Mouse (Mus musculus) hindbrain, embryonic 13.5 days (tissue): ENCODE measurements at regions not wholly inside any gene's neighbourhood (a gene's known extent, or its start where the extent isn't known, plus 50 kb on each side); places are given as distances from the start of the nearest gene placed in this dataset.

ENCODE experiments used
- ATAC-seq: fragments of 200-750 bp; cut with Nextera tagmentation; 2 replicates; pipeline ENCODE4 v1.8.0; 2017; ENCODE audit warnings: moderate TSS enrichment; ENCODE audit not compliant: low FRiP score
- H3K27ac ChIP-seq: fragments of 300-500 bp; sonication (generic); 2 replicates; pipeline ENCODE4 v1.5.1; 2015; ENCODE audit warnings: inconsistent platforms, mild to moderate bottlenecking, moderate library complexity
- H3K27me3 ChIP-seq: fragments of 300-500 bp; sonication (generic); 2 replicates; pipeline ENCODE4 v1.6.1; 2015; ENCODE audit warnings: mild to moderate bottlenecking, inconsistent platforms
- H3K36me3 ChIP-seq: fragments of 300-500 bp; sonication (generic); 2 replicates; pipeline ENCODE4 v1.6.1; 2015; ENCODE audit warnings: mild to moderate bottlenecking, inconsistent platforms
- H3K4me1 ChIP-seq: fragments of 300-500 bp; sonication (generic); replicated peaks from 2 replicates; pipeline ENCODE4 v1.6.1; 2015; ENCODE audit warnings: inconsistent platforms
- H3K4me2 ChIP-seq: fragments of 300-500 bp; sonication (generic); 2 replicates; pipeline ENCODE4 v1.6.1; 2015; ENCODE audit warnings: inconsistent platforms, mild to moderate bottlenecking, moderate library complexity
- H3K4me3 ChIP-seq: fragments of 300-500 bp; sonication (generic); 2 replicates; pipeline ENCODE4 v1.5.1; 2015; ENCODE audit warnings: mild to moderate bottlenecking, inconsistent platforms
- H3K9ac ChIP-seq: fragments of 300-500 bp; sonication (generic); 2 replicates; pipeline ENCODE4 v1.6.1; 2015; ENCODE audit warnings: mild to moderate bottlenecking, inconsistent platforms
- H3K9me3 ChIP-seq: fragments of 300-500 bp; sonication (generic); 2 replicates; pipeline ENCODE4 v1.6.1; 2016; ENCODE audit warnings: inconsistent platforms
- WGBS: fragments of 180-500 bp; shearing (Covaris S2); methylation state at CpG from one replicate; pipeline ENCODE4 v1.1.7; 2015; 5-methylcytosine and 5-hydroxymethylcytosine counted together

DNA sequence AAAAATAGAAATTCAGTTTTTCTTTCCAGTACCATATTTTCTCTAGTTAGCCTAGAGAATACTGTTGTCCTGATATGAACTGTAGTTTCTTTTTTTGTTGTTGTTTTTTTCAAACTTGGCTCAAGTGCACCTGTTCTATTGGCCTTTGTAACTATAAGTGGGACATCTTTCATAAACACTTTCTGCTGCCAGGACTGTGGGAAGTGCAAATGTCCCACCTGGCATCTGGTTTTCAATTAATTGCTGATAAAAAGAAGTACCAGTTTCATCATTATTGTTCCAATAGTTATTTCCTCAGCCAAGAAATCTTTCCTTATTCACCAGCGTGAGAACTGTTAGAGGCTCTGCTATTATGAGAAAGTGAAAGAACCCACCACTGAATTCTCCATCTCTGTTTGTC is 695.0 kb downstream of the Epha4 start:
- Histone ChIP-seq H3K27ac (no peak overlapping the region), H3K36me3 (no peaks in the 10 kb centered on the region), H3K4me3 (no peak overlapping the region), H3K4me2 (no peak overlapping the region), H3K9me3 (no peaks in the 10 kb centered on the region), H3K27me3 (no peaks in the 10 kb centered on the region), H3K4me1 (no peaks in the 10 kb centered on the region), H3K9ac (no peak overlapping the region)
- ATAC-seq = no peak
- 97% methylated on average over 1 of the region's 1 CpGs for WGBS

DNA sequence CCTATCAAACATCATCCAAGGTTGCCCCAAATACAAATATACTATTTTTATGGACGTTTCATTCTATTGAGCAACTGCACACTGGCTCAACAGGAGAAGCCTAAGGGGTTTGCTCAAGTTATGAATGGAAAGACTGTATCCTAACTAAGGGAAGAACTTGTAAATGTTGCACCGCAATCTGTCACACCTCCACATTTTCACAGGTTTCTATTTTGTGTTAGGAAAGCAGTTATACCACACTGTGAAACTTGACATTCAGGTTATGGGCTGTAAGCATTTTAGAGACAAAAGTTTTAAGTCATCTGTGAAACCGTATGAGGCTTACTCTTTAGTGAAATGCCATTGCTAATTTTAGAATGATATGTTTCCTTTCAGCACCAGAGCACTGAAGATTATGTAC is 693.3 kb downstream of the Epha4 start:
- Histone ChIP-seq H3K27ac (no peak overlapping the region), H3K9ac (no peak overlapping the region), H3K36me3 (no peaks in the 10 kb centered on the region), H3K4me1 (no peaks in the 10 kb centered on the region), H3K27me3 (no peaks in the 10 kb centered on the region), H3K4me3 (no peak overlapping the region), H3K9me3 (no peaks in the 10 kb centered on the region), H3K4me2 (no peak overlapping the region)
- 85% methylated on average over 3 of the region's 3 CpGs for WGBS
- ATAC-seq = no peak

DNA sequence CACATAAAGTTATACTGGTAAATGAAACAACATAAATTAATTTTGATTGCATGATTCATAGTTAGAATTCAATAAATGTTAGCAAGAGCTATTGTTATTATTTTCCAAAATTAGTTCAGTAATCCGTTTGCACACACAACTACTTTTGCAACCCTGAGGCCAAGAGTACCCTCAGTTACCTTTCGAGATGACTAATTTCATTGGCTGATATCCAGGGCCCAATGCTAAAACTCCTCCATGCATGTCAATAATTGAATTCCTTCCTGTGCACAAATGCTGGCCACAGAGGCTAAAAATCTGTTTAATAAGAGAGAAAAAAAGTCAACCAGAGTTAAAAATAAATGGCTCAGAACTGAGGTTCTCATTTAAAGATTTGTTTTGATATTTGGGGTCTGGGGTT is 685.2 kb downstream of the Epha4 start:
- Histone ChIP-seq H3K9ac (no peak overlapping the region), H3K4me3 (no peak overlapping the region), H3K9me3 (no peaks in the 10 kb centered on the region), H3K27ac (no peak overlapping the region), H3K36me3 (no peaks in the 10 kb centered on the region), H3K27me3 (no peaks in the 10 kb centered on the region), H3K4me2 (no peak overlapping the region), H3K4me1 (no peaks in the 10 kb centered on the region)
- ATAC-seq = no peak
- WGBS = 81% methylated on average over 2 of the region's 2 CpGs

DNA sequence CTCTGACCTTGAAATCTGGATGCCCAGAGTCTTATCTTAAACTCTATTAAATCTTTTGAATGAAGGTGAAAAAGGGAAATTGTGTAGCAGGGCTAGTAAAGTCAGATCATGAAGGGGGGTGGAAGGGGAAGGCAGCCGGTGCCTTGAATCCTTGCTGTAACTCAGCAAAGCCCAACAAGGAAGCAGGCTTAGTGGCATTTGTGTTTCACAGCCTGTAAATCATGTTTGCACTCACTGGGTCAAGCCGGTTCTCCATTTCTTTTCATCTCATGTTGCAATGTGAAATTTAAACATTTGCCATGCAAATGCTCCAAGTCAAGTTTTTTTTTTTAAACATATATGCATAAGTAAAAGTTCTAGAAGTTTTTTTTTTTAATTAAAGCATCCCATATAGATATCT is 682.6 kb downstream of the Epha4 start:
- Histone ChIP-seq H3K9me3 (no peaks in the 10 kb centered on the region), H3K27ac (no peak overlapping the region), H3K4me1 (0 out of 2 replicates have a peak, but pooled peaks cover 1% of the 10 kb centered on the region), H3K9ac (no peak overlapping the region), H3K36me3 (no peaks in the 10 kb centered on the region), H3K4me2 (no peak overlapping the region), H3K4me3 (no peak overlapping the region), H3K27me3 (no peaks in the 10 kb centered on the region)
- 80% methylated on average over 2 of the region's 2 CpGs for WGBS
- no peak for ATAC-seq

DNA sequence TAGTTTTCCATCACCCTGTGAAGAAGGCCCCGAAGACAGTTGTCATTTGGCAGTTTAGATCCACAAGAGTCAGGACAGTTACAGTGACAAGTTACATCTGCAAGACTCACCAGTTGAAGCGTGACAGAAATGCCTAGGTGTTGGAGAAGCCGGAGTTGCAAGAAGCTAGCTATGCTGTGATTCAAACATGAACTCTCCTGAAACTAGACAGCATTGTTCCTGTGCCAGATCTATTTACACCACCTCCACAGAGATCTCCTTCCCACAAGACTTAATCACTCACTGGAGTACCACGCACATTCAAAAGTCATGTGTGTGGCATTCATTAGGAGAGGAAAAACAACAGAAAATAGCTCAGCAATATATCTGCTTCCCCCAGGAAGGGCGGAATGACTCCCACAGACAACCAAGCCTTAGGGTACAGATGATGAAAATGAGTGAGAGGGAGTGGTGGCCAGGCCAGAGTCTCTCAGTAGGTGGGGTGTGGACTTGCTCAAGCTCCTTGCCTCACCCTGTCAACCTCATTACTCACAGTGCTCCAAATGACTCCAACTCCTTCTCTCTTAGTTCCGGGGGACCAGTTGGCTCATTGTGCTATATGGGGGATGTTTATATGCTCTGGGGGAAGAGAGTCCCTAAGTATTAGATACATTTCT is 679.7 kb downstream of the Epha4 start:
- no peak overlapping the region for H3K27ac ChIP-seq
- no peaks in the 10 kb centered on the region for H3K9me3 ChIP-seq
- 90% methylated on average over 6 of the region's 6 CpGs for WGBS
- H3K9ac ChIP-seq = no peak overlapping the region
- no peak overlapping the region for H3K4me3 ChIP-seq
- no peak for ATAC-seq
- no peaks in the 10 kb centered on the region for H3K27me3 ChIP-seq
- no peak overlapping the region for H3K4me2 ChIP-seq
- no peaks in the 10 kb centered on the region for H3K36me3 ChIP-seq
- H3K4me1 ChIP-seq = 0 out of 2 replicates have a peak, but pooled peaks cover 3% of the 10 kb centered on the region

DNA sequence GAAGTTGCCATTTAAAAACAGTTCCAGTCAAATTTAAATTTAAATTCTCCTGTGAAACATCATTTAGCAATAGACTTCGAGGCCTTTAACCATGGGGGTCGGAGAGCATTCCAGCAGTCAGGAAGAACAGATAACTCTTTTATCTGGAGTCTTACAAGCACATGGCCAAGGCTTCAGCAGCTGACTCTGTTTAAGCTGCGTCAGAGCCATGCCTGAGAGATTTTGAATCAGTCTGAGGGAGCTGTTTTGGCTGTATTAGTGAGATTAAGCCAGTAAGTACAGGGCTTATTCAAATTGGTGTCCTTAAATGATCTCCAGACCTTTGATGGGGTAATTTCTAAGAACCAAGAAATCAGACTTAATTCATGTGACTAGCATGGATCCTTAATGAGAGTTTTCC is 665.5 kb downstream of the Epha4 start:
- no peak overlapping the region for H3K27ac ChIP-seq
- H3K27me3 ChIP-seq = no peaks in the 10 kb centered on the region
- no peaks in the 10 kb centered on the region for H3K36me3 ChIP-seq
- 42% methylated on average over 3 of the region's 3 CpGs for WGBS
- no peak for ATAC-seq
- no peaks in the 10 kb centered on the region for H3K4me1 ChIP-seq
- H3K9me3 ChIP-seq = no peaks in the 10 kb centered on the region
- no peak overlapping the region for H3K4me3 ChIP-seq
- no peak overlapping the region for H3K4me2 ChIP-seq
- H3K9ac ChIP-seq = no peak overlapping the region

DNA sequence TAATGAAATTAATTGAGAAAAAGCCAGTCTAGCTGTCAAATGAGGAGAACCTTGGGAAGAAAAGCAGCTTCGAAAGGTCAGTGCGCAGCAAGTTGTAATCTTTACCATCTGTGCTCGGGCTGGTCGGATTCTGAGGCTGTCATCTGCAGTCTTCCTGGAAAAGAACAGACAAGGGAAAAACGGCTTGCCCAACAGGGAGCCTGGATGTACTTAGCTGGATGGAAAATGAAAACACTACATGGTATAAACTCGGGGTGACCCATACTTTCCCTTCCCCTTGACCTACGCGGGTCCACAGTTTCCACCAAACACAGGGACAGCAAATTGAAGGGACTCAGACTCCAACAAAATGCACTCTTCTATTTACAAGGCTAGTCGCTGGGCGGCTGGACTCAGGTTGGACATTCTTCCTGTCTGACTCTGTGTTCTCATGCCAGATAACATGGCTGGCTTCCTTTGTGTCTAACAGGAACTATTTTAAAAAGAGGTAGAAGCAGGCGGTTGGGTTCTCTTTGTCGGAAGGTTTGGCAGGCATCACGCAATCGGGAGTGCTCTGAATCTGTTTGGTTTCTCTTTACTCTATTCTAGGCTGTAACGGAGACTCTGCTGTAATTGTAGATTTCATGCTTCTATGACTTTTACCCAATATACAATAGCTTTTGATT is 648.5 kb downstream of the Epha4 start:
- H3K27me3 ChIP-seq = no peaks in the 10 kb centered on the region
- no peaks in the 10 kb centered on the region for H3K4me1 ChIP-seq
- no peak overlapping the region for H3K27ac ChIP-seq
- ATAC-seq = no peak
- WGBS = 79% methylated on average over 15 of the region's 15 CpGs
- no peaks in the 10 kb centered on the region for H3K9me3 ChIP-seq
- H3K36me3 ChIP-seq = no peaks in the 10 kb centered on the region
- H3K9ac ChIP-seq = no peak overlapping the region
- H3K4me3 ChIP-seq = no peak overlapping the region
- H3K4me2 ChIP-seq = no peak overlapping the region

DNA sequence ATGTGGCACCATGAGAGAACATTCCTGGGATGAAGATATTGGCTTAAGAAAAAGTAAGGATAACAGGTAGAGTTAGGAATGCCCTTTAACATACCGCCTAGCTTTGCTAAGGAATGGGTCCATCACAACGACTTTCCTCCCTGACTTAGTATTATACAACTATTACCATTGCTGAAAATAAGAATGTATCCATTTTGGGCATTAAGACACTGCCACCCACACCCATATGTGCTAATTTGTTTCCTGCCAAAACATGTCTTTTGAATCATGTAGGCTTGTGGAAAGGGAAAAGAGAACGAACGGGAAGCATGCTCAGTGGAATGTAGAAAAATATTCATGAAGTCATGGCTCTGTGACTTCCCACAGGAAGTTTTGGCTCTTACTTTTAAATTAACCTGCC is 641.7 kb downstream of the Epha4 start:
- Histone ChIP-seq H3K9ac (no peak overlapping the region), H3K27ac (no peak overlapping the region), H3K4me2 (no peak overlapping the region), H3K9me3 (no peaks in the 10 kb centered on the region), H3K4me3 (no peak overlapping the region), H3K27me3 (no peaks in the 10 kb centered on the region), H3K36me3 (no peaks in the 10 kb centered on the region), H3K4me1 (no peaks in the 10 kb centered on the region)
- WGBS = 90% methylated on average over 4 of the region's 4 CpGs
- ATAC-seq = no peak

DNA sequence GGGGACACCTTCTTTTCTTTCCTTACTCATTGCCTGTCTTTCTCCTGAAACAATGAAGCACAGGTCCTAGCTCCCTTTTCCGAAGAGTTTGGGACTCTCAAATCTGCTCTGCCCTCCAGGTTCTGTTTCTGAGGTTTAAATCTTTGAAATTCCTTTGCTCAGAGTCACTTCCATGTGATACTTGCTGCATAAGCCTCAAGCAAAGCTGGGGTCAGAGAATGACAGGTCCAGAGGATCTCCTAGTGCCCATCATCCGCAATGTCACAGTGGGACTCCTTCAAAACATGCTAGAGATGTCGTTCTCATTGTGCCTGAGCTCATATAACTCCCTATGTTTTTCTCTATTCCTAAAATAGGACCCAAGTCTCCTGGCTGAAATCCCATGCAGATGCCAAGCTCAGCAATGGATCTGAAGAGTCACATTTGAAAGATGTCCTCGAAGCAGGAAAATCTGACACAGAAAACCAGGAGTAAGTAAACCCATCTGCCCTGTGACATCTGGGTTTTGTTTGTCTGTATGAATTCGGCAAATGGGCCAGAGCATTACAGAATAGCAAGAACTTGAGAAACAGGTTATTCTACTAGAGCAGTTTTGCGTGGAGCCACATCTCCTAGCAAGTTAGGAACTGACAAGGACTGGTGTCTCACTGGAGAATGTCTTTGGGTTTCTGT is 634.6 kb downstream of the Epha4 start:
- Histone ChIP-seq H3K4me2 (no peak overlapping the region), H3K27ac (no peak overlapping the region), H3K4me3 (no peak overlapping the region), H3K9ac (no peak overlapping the region), H3K4me1 (no peaks in the 10 kb centered on the region), H3K36me3 (no peaks in the 10 kb centered on the region), H3K27me3 (no peaks in the 10 kb centered on the region), H3K9me3 (no peaks in the 10 kb centered on the region)
- no peak for ATAC-seq
- 81% methylated on average over 6 of the region's 6 CpGs for WGBS

DNA sequence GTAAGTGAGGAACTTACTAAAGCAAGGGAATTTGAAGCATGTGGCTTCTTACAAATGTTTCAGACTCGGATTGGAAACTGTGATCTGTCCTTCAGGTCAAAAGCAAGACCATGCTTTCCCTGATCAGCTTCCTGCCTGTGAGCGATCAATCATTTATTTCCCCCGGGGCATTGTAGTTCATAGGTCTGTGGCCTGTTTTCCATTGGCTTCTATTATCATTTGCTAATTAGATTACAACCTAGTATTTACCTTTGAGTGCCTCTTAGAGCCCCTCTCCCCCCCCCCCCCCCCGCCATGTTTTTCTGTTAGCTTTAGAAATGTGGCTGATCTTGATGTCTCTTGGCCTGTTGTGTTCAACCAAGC is 634.1 kb downstream of the Epha4 start:
- no peak overlapping the region for H3K4me2 ChIP-seq
- H3K4me1 ChIP-seq = no peaks in the 10 kb centered on the region
- no peaks in the 10 kb centered on the region for H3K9me3 ChIP-seq
- 68% methylated on average over 3 of the region's 4 CpGs for WGBS
- no peak for ATAC-seq
- H3K36me3 ChIP-seq = no peaks in the 10 kb centered on the region
- H3K27ac ChIP-seq = no peak overlapping the region
- H3K4me3 ChIP-seq = no peak overlapping the region
- no peak overlapping the region for H3K9ac ChIP-seq
- no peaks in the 10 kb centered on the region for H3K27me3 ChIP-seq

DNA sequence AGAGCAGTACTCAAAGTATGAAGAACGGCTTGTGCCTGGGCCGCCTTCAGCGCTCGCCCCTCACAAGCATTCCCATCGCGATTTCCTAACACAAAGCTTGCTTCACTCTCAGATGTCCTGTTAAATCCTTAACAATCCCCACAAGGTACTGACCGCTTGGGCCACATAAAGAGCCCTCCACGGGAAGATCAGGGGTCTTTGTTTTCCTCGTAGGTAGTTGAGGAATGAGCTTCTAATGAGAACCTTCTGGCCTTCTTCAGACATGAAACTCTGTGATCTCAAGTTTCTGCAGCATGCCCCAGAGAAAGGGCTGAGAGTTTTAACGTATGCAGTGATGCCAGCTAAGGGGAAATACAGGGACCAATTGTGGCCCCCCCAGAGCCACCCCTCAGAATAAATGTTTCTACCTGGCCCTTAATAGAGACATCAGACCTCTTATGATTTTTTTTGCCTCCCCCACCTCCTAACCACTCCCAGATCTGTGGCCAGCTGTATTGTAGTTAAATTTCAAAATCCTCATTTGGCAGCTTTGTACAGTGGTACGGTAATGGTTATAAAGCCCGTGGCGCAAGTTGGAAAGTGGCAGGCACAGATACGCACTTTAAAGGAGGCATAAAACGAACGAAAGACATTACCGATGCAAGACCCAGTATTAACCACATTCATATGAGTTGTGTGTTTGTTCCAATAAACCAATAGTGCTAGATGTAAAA is 618.6 kb downstream of the Epha4 start:
- no peaks in the 10 kb centered on the region for H3K9me3 ChIP-seq
- 72% methylated on average over 17 of the region's 17 CpGs for WGBS
- no peak overlapping the region for H3K4me3 ChIP-seq
- no peak overlapping the region for H3K4me2 ChIP-seq
- H3K4me1 ChIP-seq = no peaks in the 10 kb centered on the region
- no peak overlapping the region for H3K9ac ChIP-seq
- no peak for ATAC-seq
- H3K27ac ChIP-seq = no peak overlapping the region
- no peaks in the 10 kb centered on the region for H3K36me3 ChIP-seq
- H3K27me3 ChIP-seq = no peaks in the 10 kb centered on the region

DNA sequence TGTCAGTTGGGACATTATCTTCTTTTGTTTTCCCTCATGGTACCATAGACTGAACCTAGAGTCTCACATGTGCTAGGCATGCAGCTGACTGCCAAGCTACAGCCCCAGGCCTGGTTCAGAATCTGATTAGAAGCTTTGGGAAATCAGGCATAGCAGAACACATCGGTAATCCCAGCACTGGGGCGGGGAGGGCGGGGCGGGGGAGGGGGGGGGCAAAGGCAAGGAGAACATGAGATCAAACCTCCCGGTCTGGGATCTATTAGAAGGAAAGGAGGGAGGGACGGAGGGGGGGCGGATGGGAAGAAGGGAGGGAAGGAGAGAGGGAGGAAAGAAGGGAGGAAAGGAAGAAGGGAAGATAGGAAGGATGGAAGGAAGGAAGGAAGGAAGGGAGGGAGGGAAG is 617.5 kb downstream of the Epha4 start:
- Histone ChIP-seq H3K9me3 (no peaks in the 10 kb centered on the region), H3K27me3 (no peaks in the 10 kb centered on the region), H3K4me2 (no peak overlapping the region), H3K27ac (no peak overlapping the region), H3K4me1 (no peaks in the 10 kb centered on the region), H3K4me3 (no peak overlapping the region), H3K36me3 (no peaks in the 10 kb centered on the region), H3K9ac (no peak overlapping the region)
- ATAC-seq = no peak
- WGBS = 76% methylated on average over 7 of the region's 7 CpGs
